Mouse (Mus musculus) bone marrow macrophage, adult 2 months (primary cell): Measurements from ENCODE around the gene Sumo3.

Experiments
- CTCF ChIP-seq: IDR thresholded peaks from 2 replicates; pipeline ENCODE4 v1.5.1; 2012; ENCODE audit warnings: low read depth, mild to moderate bottlenecking, low read length, moderate library complexity
- POLR2A ChIP-seq: IDR thresholded peaks from 2 replicates; pipeline ENCODE4 v1.6.1; 2012; ENCODE audit warnings: mild to moderate bottlenecking, low read depth, low read length, borderline replicate concordance

DNA sequence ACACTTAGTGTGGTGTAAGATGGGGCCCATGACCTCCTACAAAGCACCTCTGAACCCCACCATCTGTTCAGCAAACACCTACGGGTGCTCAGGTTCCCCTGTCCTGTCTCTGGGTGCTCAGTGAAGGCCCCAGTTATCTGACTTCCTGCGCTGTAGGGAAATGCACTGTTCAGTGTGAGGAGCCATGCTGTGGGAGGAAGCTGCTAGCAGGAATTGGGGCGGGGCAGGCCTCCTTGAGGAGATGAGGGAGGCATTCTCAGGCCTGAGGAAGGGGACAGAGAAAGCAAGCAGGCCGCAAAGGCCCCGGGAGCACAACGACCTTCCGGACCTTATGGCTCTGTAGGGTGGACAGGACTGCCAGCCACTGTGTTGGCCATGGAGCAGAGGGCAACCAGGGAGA is 16.8 kb upstream of the Sumo3 start:
- TF ChIP-seq POLR2A (no peak), CTCF (no peak)
